Mouse (Mus musculus) myocyte (in vitro differentiated cells): ENCODE data around the gene Dtx2. TPM values are rescaled to one million over a fixed set of nuclear protein-coding genes. Genes with fewer than 3 reads are reported as not detected.

Experiments
- H3K27me3 ChIP-seq: one replicate; pipeline ENCODE4 v1.6.1; 2011; ENCODE audit not compliant: control insufficient read depth, insufficient read depth, insufficient read length
- H3K36me3 ChIP-seq: one replicate; pipeline ENCODE4 v1.6.1; 2011; ENCODE audit not compliant: control insufficient read depth, insufficient read depth
- H3K4me2 ChIP-seq: one replicate; pipeline ENCODE4 v1.6.1; 2011; ENCODE audit warnings: low read depth, control low read depth
- H3K4me3 ChIP-seq: one replicate; pipeline ENCODE4 v1.5.1; 2011; ENCODE audit warnings: mild to moderate bottlenecking, control low read depth, moderate library complexity
- H3K79me2 ChIP-seq: one replicate; pipeline ENCODE4 v1.6.1; 2011; ENCODE audit not compliant: control insufficient read depth, insufficient read depth
- H3ac ChIP-seq: one replicate; pipeline ENCODE4 v1.6.1; 2011; ENCODE audit not compliant: control insufficient read depth, insufficient read length
- CEBPB ChIP-seq: IDR thresholded peaks from 2 replicates; pipeline ENCODE4 v1.6.1; 2011; ENCODE audit warnings: mild to moderate bottlenecking, moderate library complexity; ENCODE audit not compliant: poor library complexity, insufficient read depth, severe bottlenecking
- E2F4 ChIP-seq: IDR thresholded peaks from one replicate; pipeline ENCODE4 v1.6.1; 2011; ENCODE audit warnings: mild to moderate bottlenecking, control low read depth, moderate library complexity; ENCODE audit not compliant: insufficient read depth
- MAX ChIP-seq: IDR thresholded peaks from one replicate; pipeline ENCODE4 v1.6.1; 2011; ENCODE audit warnings: low read depth, mild to moderate bottlenecking, control low read depth
- MYOD1 ChIP-seq, 3 experiments: IDR thresholded peaks; one replicate each; pipeline ENCODE4 v1.6.1; 2011; ENCODE audit warnings: control low read depth in 2 of 3, low read depth in 2 of 3, mild to moderate bottlenecking in 2 of 3, moderate library complexity in 1 of 3; ENCODE audit not compliant: insufficient read length in 2 of 3, control insufficient read depth in 1 of 3
- MYOG ChIP-seq, 3 experiments: IDR thresholded peaks; one replicate each; pipeline ENCODE4 v1.6.1; 2011; ENCODE audit warnings: control low read depth in 2 of 3, low read depth in 2 of 3, mild to moderate bottlenecking in 2 of 3; ENCODE audit not compliant: insufficient read length in 2 of 3, control insufficient read depth in 1 of 3, insufficient read depth in 1 of 3
- POLR2A ChIP-seq: IDR thresholded peaks from one replicate; pipeline ENCODE4 v1.6.1; 2011; ENCODE audit warnings: low read depth, mild to moderate bottlenecking, control low read depth, moderate library complexity; ENCODE audit not compliant: insufficient read length
- POLR2AphosphoS2 ChIP-seq: IDR thresholded peaks from one replicate; pipeline ENCODE4 v1.6.1; 2011; ENCODE audit warnings: low read depth, control low read depth; ENCODE audit not compliant: insufficient read length
- REST ChIP-seq: IDR thresholded peaks from one replicate; pipeline ENCODE4 v1.6.1; 2011; ENCODE audit warnings: mild to moderate bottlenecking, control low read depth, moderate library complexity; ENCODE audit not compliant: insufficient read depth, insufficient read length
- SRF ChIP-seq: IDR thresholded peaks from one replicate; pipeline ENCODE4 v1.6.1; 2011; ENCODE audit warnings: low read depth; ENCODE audit not compliant: control insufficient read depth, insufficient read length
- TCF12 ChIP-seq: IDR thresholded peaks from one replicate; pipeline ENCODE4 v1.6.1; 2011; ENCODE audit warnings: mild to moderate bottlenecking, control low read depth; ENCODE audit not compliant: poor library complexity, insufficient read depth, severe bottlenecking
- TCF3 ChIP-seq: IDR thresholded peaks from one replicate; pipeline ENCODE4 v1.6.1; 2011; ENCODE audit warnings: low read depth, control low read depth; ENCODE audit not compliant: insufficient read length
- USF1 ChIP-seq: IDR thresholded peaks from one replicate; pipeline ENCODE4 v1.6.1; 2011; ENCODE audit warnings: low read depth, mild to moderate bottlenecking, control low read depth, moderate library complexity
- polyA plus RNA-seq: library from polyadenylated mRNA; unstranded; fragments of >200 nt; fragmentation: generic; extraction: Trizol; gene quantifications from one replicate; pipeline ENCODE4 v1.2.1, GENCODE M21; 2012; ENCODE audit warnings: missing spikeins

Dtx2 gene
- polyA plus RNA-seq, 1 experiment, result 18.3 TPM

GRCm38 (mm10) chr5:135974365-135974764 lies 20.2 kb upstream of the Dtx2 start, which contains the start of gene Ssc4d:
Ssc4d (minus strand) TSS chr5:135974531.
- no peaks in the 10 kb centered on the region for H3K79me2 ChIP-seq
- H3K4me3 ChIP-seq, result no peak within 1 kb of the TSS
- H3K36me3 ChIP-seq, result no peaks in the 10 kb centered on the region
- H3K27me3 ChIP-seq, result no peaks in the 10 kb centered on the region
- no peak within 1 kb of the TSS for H3ac ChIP-seq
- TF ChIP-seq MYOG (IDR thresholded peaks at IDR 0.05; ENCODE audit: control insufficient read depth in 1 of 3, insufficient read depth in 1 of 3, insufficient read length in 2 of 3, low read depth in 2 of 3) (no peak), REST (no peak), TCF12 (no peak), MYOD1 (IDR thresholded peaks at IDR 0.05; ENCODE audit: control insufficient read depth in 1 of 3, insufficient read length in 2 of 3, low read depth in 2 of 3) (no peak), MAX (no peak), E2F4 (no peak), SRF (no peak), USF1 (no peak), POLR2A (no peak), TCF3 (no peak), CEBPB (no peak), POLR2AphosphoS2 (no peak)
- no peak within 1 kb of the TSS for H3K4me2 ChIP-seq

DNA sequence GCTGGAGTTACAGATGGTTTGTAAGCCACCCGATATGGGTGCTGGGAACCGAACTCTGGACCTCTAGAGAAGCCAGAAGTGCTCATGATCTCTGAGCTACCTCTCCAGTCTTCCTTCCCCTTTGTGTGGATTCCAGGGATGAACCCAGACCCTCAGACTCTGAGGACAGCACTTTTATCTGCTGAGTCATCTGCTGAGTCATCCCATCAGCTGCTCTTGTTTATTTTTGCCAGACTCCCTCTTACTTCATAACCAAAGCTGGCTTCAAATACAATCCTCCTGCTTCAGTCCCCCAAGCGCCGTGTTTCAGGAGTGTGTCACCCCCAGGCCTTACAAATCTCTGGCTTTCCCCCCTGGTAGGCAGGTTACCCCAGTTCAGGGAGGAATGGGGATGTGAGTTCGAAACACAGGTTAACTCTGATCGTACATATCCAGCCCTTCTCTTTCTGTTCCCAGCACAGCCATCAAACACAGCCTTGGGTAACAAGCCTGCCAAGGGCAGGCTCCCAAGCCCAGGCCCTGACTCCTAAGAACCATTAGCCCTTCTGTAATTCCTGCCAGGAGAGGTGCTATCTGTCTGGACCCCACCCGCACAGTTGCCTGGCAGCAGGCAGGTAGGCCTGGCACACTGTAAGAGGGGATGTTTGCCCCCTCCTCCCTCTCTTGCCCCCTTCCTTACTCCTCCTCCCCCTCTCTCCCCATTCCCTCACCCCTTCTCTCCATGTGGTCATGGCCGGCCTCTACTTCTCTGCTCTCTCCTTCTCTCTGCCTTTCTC lies 18.5 kb upstream of the Dtx2 start:
- H3K36me3 ChIP-seq, result no peaks in the 10 kb centered on the region
- H3K79me2 ChIP-seq, result no peaks in the 10 kb centered on the region
- H3ac ChIP-seq, result no peak overlapping the region
- H3K4me2 ChIP-seq, result no peak overlapping the region
- no peak overlapping the region for H3K4me3 ChIP-seq
- TF ChIP-seq MAX (no peak), POLR2A (no peak), POLR2AphosphoS2 (no peak)
- H3K27me3 ChIP-seq, result no peaks in the 10 kb centered on the region

GRCm38 (mm10) chr5:135979381-135979780 lies 15.2 kb upstream of the Dtx2 start:
- H3K27me3 ChIP-seq, result no peaks in the 10 kb centered on the region
- no peaks in the 10 kb centered on the region for H3K79me2 ChIP-seq
- H3K4me2 ChIP-seq, result no peak overlapping the region
- no peak overlapping the region for H3K4me3 ChIP-seq
- H3ac ChIP-seq, result no peak overlapping the region
- no peak for TF ChIP-seq POLR2AphosphoS2
- TF ChIP-seq MYOD1 (IDR thresholded peaks at IDR 0.05; ENCODE audit: control insufficient read depth in 1 of 3, insufficient read length in 2 of 3, low read depth in 2 of 3), result no peak
- TF ChIP-seq E2F4, result no peak
- TF ChIP-seq TCF3, result no peak
- no peak for TF ChIP-seq MAX
- no peak for TF ChIP-seq TCF12
- TF ChIP-seq REST, result no peak
- no peaks in the 10 kb centered on the region for H3K36me3 ChIP-seq

DNA sequence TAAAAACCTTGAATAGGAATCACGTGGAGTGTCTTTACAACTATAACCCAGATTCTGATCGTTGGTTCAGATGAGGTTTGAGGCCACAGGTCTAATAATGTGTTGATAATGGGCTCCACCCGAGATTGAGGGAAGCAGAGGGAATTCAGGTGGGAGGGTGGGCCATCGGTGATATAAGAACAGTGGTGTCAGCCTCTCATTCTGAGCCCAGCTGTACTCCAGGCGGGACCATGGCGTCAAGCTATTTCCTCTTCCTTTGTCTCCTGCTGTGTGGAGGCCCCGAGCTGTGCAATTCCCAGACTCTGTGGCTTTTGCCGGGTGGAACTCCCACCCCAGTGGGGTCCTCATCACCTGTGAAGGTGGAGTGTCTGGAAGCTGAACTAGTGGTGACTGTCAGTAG lies 14.7 kb upstream of the Dtx2 start, which contains the start of gene Zp3:
TSS of gene Zp3 (plus strand) at position 196 of the 400 bp plus-strand sequence.
- TF ChIP-seq TCF12, result no peak
- no peak for TF ChIP-seq POLR2AphosphoS2
- no peak for TF ChIP-seq E2F4
- TF ChIP-seq REST, result no peak
- TF ChIP-seq CEBPB, result no peak
- no peak for TF ChIP-seq USF1
- TF ChIP-seq MYOD1 (IDR thresholded peaks at IDR 0.05; ENCODE audit: control insufficient read depth in 1 of 3, insufficient read length in 2 of 3, low read depth in 2 of 3), result no peak
- no peak for TF ChIP-seq TCF3
- TF ChIP-seq MAX, result no peak
- TF ChIP-seq SRF, result no peak
- TF ChIP-seq POLR2A, result no peak
- TF ChIP-seq MYOG (IDR thresholded peaks at IDR 0.05; ENCODE audit: control insufficient read depth in 1 of 3, insufficient read depth in 1 of 3, insufficient read length in 2 of 3, low read depth in 2 of 3), result no peak

DNA sequence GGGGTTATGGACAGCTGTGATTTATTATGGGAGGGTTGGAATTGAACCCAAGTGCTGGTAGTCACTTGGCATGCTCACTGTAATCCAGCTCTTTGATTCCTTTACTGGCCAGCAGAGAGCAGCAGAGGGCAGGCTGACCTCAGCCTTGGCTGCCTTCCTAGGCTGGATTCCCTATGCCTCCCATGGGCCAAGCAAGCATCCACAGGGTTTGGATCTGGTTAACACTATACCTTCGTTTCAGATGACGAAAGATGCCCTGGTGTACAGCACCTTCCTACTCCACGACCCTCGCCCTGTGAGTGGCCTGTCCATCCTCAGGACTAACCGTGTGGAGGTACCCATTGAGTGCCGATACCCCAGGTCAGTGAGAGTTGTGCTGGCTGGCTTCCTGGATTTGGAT lies 12.2 kb upstream of the Dtx2 start:
- no peaks in the 10 kb centered on the region for H3K36me3 ChIP-seq
- TF ChIP-seq E2F4, result no peak
- no peak overlapping the region for H3ac ChIP-seq
- no peaks in the 10 kb centered on the region for H3K79me2 ChIP-seq
- no peak overlapping the region for H3K4me2 ChIP-seq
- H3K27me3 ChIP-seq, result no peaks in the 10 kb centered on the region
- no peak overlapping the region for H3K4me3 ChIP-seq

More for the DNA sequence above, 14.7 kb upstream of the Dtx2 start, which contains the start of gene Zp3:
- Histone ChIP-seq H3K27me3 (no peaks in the 10 kb centered on the region), H3K4me3 (no peak within 1 kb of the TSS), H3K36me3 (no peaks in the 10 kb centered on the region), H3ac (no peak within 1 kb of the TSS), H3K4me2 (no peak within 1 kb of the TSS), H3K79me2 (no peaks in the 10 kb centered on the region)
